Mouse (Mus musculus) left cerebral cortex, adult 8-10 months (tissue): ENCODE measurements around the gene Mrpl2. TPM values are rescaled to one million over a fixed set of nuclear protein-coding genes. Genes with fewer than 3 reads are reported as not detected.

ENCODE experiments used
- DNase-seq, 2 experiments: peaks; one replicate each; pipeline ENCODE4 v3.0.0; 2022; ENCODE audit warnings: low spot score in 2 of 2
- total RNA-seq, 4 experiments: library from RNA; stranded (reverse); gene quantifications; 2 replicates each; pipeline ENCODE4 v1.2.4; 2022

The Mrpl2 gene
- total RNA-seq, 4 experiments from 2014 or later = 54.2 to 66.0 (median 59.1) TPM

GRCm38 (mm10) chr17:46661981-46662380 is 16.0 kb downstream of the Mrpl2 start:
- no peak for DNase-seq

GRCm38 (mm10) chr17:46662730-46663129 is 16.7 kb downstream of the Mrpl2 start:
- DNase-seq = no peak

GRCm38 (mm10) chr17:46667712-46668111 is 21.7 kb downstream of the Mrpl2 start:
- DNase-seq = no peak

GRCm38 (mm10) chr17:46669911-46670310 is 23.9 kb downstream of the Mrpl2 start:
- no peak for DNase-seq

GRCm38 (mm10) chr17:46673850-46674529 is 28.0 kb downstream of the Mrpl2 start, which contains the start of gene Rrp36:
TSS of gene Rrp36 (minus strand) at chr17:46674352.
- peak; percentile 75 to 86 for DNase-seq

- DNase-seq = no peak
These were observed 28.7 kb downstream of the Mrpl2 start for GRCm38 (mm10) chr17:46674530-46675283.

- DNase-seq = no peak
These were observed 32.4 kb downstream of the Mrpl2 start, which contains the start of gene Mea1 for GRCm38 (mm10) chr17:46678416-46678815. TSS of gene Mea1 (plus strand) at chr17:46678793.

- DNase-seq = no peak
These were observed 32.9 kb downstream of the Mrpl2 start for GRCm38 (mm10) chr17:46678911-46679310.

- no peak for DNase-seq
These were observed 34.1 kb downstream of the Mrpl2 start for GRCm38 (mm10) chr17:46679843-46680759.

GRCm38 (mm10) chr17:46680760-46681373 is 34.8 kb downstream of the Mrpl2 start, which contains the start of gene Klhdc3:
TSS of gene Klhdc3 (minus strand) at chr17:46680914.
- DNase-seq = peak; percentile 85 to 98

- no peak for DNase-seq
These were observed 35.6 kb downstream of the Mrpl2 start for GRCm38 (mm10) chr17:46681466-46682118.

- no peak for DNase-seq
These were observed 36.8 kb downstream of the Mrpl2 start for GRCm38 (mm10) chr17:46682654-46683389.

GRCm38 (mm10) chr17:46685913-46686312 is 39.9 kb downstream of the Mrpl2 start:
- DNase-seq = no peak

GRCm38 (mm10) chr17:46690665-46691064 is 44.6 kb downstream of the Mrpl2 start:
- DNase-seq = no peak

GRCm38 (mm10) chr17:46691390-46691789 is 45.4 kb downstream of the Mrpl2 start:
- DNase-seq = no peak

- no peak for DNase-seq
These were observed 48.6 kb downstream of the Mrpl2 start for GRCm38 (mm10) chr17:46694517-46695063.

GRCm38 (mm10) chr17:46698515-46698914 is 52.5 kb downstream of the Mrpl2 start:
- no peak for DNase-seq

GRCm38 (mm10) chr17:46699245-46699644 is 53.2 kb downstream of the Mrpl2 start:
- no peak for DNase-seq
